Mouse (Mus musculus) limb, embryonic 11.5 days (tissue): ENCODE data around the gene Ptbp2. TPM values are rescaled to one million over a fixed set of nuclear protein-coding genes. Genes with fewer than 3 reads are reported as not detected.
A peak's percentile ranks its signal among the peaks of the same experiment; 100 is the strongest.

Experiments
- ATAC-seq: fragments of 200-750 bp; cut with Nextera tagmentation; 2 replicates; pipeline ENCODE4 v1.8.0; 2017; ENCODE audit warnings: low read depth; ENCODE audit not compliant: insufficient number of reproducible peaks, low FRiP score, low TSS enrichment
- DNase-seq: peaks from one replicate; pipeline ENCODE4 v3.0.0-alpha.2; 2015; ENCODE audit warnings: low spot score
- H3K27ac ChIP-seq: fragments of 300-500 bp; sonication (generic); replicated peaks from 2 replicates; pipeline ENCODE4 v1.5.1; 2014; ENCODE audit warnings: low read depth, mild to moderate bottlenecking, low read length
- H3K27me3 ChIP-seq: fragments of 300-500 bp; sonication (generic); 2 replicates; pipeline ENCODE4 v1.6.1; 2014; ENCODE audit warnings: mild to moderate bottlenecking, low read length, mixed read lengths; ENCODE audit not compliant: control insufficient read depth, insufficient read depth
- H3K36me3 ChIP-seq: fragments of 300-500 bp; sonication (generic); 2 replicates; pipeline ENCODE4 v1.6.1; 2014; ENCODE audit warnings: mild to moderate bottlenecking, low read length, moderate library complexity, mixed read lengths; ENCODE audit not compliant: control insufficient read depth, insufficient read depth
- H3K4me1 ChIP-seq: fragments of 300-500 bp; sonication (generic); 2 replicates; pipeline ENCODE4 v1.6.1; 2014; ENCODE audit warnings: low read length, mixed read lengths; ENCODE audit not compliant: control insufficient read depth, insufficient read depth
- H3K4me2 ChIP-seq: fragments of 300-500 bp; sonication (generic); 2 replicates; pipeline ENCODE4 v1.6.1; 2014; ENCODE audit warnings: low read depth, mild to moderate bottlenecking, moderate library complexity; ENCODE audit not compliant: severe bottlenecking
- H3K4me3 ChIP-seq: fragments of 300-500 bp; sonication (generic); 2 replicates; pipeline ENCODE4 v1.5.1; 2014; ENCODE audit warnings: low read depth, low read length
- H3K9ac ChIP-seq: fragments of 300-500 bp; sonication (generic); 2 replicates; pipeline ENCODE4 v1.6.1; 2014; ENCODE audit warnings: mild to moderate bottlenecking, low read length
- H3K9me3 ChIP-seq: fragments of 300-500 bp; sonication (generic); 2 replicates; pipeline ENCODE4 v1.6.1; 2016; ENCODE audit warnings: low read length; ENCODE audit not compliant: control insufficient read depth
- WGBS: fragments of 180-500 bp; shearing (Covaris S2); extraction: QIAGEN DNeasy Blood & Tissue Kit; methylation state at CpG from one replicate; pipeline ENCODE4 v1.1.7; 2014; 5-methylcytosine and 5-hydroxymethylcytosine counted together
- microRNA-seq: library from miRNA; unstranded; fragments of <30 nt; microRNA quantifications from one replicate; pipeline ENCODE4, GENCODE M21; 2016
- polyA plus RNA-seq: library from polyadenylated mRNA; unstranded; fragments of >200 nt; fragmentation: Nextera tagmentation; extraction: Ambion mirVana; gene quantifications from 2 replicates; pipeline ENCODE4 v1.2.1, GENCODE M21; 2014

Gene Ptbp2
- polyA plus RNA-seq, 1 experiment from 2014 or later, result 190 TPM

DNA sequence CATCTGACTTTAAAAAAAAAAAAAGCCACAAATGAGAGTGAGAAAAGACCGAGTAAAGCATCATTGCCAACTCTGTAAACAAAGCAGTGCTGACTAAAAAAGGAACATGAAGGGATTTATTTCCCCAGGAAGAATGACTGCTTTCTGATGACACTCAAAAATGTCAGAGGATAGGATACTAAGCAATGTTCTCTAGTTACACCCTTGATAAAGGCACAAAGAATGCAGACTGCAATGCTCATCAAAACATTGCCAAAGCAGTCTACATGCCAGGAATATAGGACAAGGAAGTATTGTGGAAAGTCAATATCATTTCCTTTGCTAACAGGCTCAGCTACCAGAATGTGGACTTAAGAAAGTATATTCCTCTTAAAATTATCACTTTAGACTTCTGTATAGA, 38.5 kb downstream of the Ptbp2 start:
- no peaks in the 10 kb centered on the region for H3K27me3 ChIP-seq
- WGBS, result 88% methylated on average over 1 of the region's 1 CpGs
- no peaks in the 10 kb centered on the region for H3K4me1 ChIP-seq
- H3K9ac ChIP-seq, result no peak overlapping the region
- no peak overlapping the region for H3K27ac ChIP-seq
- H3K9me3 ChIP-seq, result no peaks in the 10 kb centered on the region
- DNase-seq (no peak), ATAC-seq (no peak)
- H3K4me3 ChIP-seq, result no peak overlapping the region
- H3K4me2 ChIP-seq, result no peak overlapping the region
- peaks cover 5% of the 10 kb centered on the region; the same call in 1 of the 2 replicates for H3K36me3 ChIP-seq

- Histone ChIP-seq H3K36me3 (peaks cover 2% of the 10 kb centered on the region; the same call in 1 of the 2 replicates), H3K9me3 (no peaks in the 10 kb centered on the region), H3K27me3 (no peaks in the 10 kb centered on the region), H3K9ac (no peak overlapping the region), H3K4me1 (no peaks in the 10 kb centered on the region), H3K27ac (no peak overlapping the region), H3K4me3 (no peak overlapping the region), H3K4me2 (no peak overlapping the region)
- 95% methylated on average over 2 of the region's 2 CpGs for WGBS
- ATAC-seq (no peak), DNase-seq (no peak)
These were observed 54.4 kb downstream of the Ptbp2 start for GRCm38 (mm10) chr3:119729863-119730262.

GRCm38 (mm10) chr3:119712066-119712465, 72.2 kb downstream of the Ptbp2 start:
- DNase-seq (no peak), ATAC-seq (peak; percentile 45; the same call in 1 of the 2 replicates)
- Histone ChIP-seq H3K4me1 (no peaks in the 10 kb centered on the region), H3K4me2 (no peak overlapping the region), H3K36me3 (peaks cover 2% of the 10 kb centered on the region; the same call in 1 of the 2 replicates), H3K27ac (no peak overlapping the region), H3K9ac (no peak overlapping the region), H3K27me3 (no peaks in the 10 kb centered on the region), H3K4me3 (no peak overlapping the region), H3K9me3 (no peaks in the 10 kb centered on the region)
- 94% methylated on average over 5 of the region's 5 CpGs for WGBS

DNA sequence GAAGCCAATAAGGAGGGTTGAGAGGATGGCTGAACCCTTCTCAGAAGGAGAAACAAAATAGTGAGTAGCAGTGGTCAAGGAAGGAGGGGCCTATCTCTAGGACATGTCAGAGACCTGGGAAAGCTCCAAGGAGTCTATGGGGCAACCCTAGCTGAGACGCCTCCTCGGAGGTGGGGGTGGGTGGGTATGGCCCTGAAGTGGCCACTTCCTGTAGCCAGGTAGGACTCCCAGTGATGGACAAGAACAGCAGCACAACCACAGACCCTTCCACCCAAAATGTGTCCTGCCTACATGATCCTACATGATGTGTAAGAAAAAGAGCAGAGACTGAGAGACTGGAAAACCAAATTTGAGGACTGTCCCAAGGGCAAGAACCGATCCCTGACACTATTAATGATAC, 72.8 kb downstream of the Ptbp2 start:
- Histone ChIP-seq H3K4me2 (no peak overlapping the region), H3K4me1 (no peaks in the 10 kb centered on the region), H3K36me3 (0 out of 2 replicates have a peak, but pooled peaks cover 2% of the 10 kb centered on the region), H3K4me3 (no peak overlapping the region), H3K9me3 (no peaks in the 10 kb centered on the region), H3K27me3 (no peaks in the 10 kb centered on the region), H3K27ac (no peak overlapping the region), H3K9ac (no peak overlapping the region)
- DNase-seq (no peak), ATAC-seq (0 out of 2 replicates have a peak, but pooled peaks have one; percentile 52)
- 94% methylated on average over 3 of the region's 3 CpGs for WGBS

- no peaks in the 10 kb centered on the region for H3K36me3 ChIP-seq
- no peak overlapping the region for H3K9ac ChIP-seq
- no peak overlapping the region for H3K27ac ChIP-seq
- H3K27me3 ChIP-seq, result no peaks in the 10 kb centered on the region
- H3K4me1 ChIP-seq, result no peaks in the 10 kb centered on the region
- ATAC-seq (no peak), DNase-seq (no peak)
- WGBS, result 68% methylated on average over 3 of the region's 3 CpGs
- H3K4me2 ChIP-seq, result no peak overlapping the region
- H3K4me3 ChIP-seq, result no peak overlapping the region
- H3K9me3 ChIP-seq, result no peaks in the 10 kb centered on the region
These were observed 82.8 kb downstream of the Ptbp2 start for GRCm38 (mm10) chr3:119701467-119701866.

- DNase-seq, result no peak
- no peak for ATAC-seq
- H3K27me3 ChIP-seq, result no peaks in the 10 kb centered on the region
- H3K4me2 ChIP-seq, result no peak overlapping the region
- H3K9me3 ChIP-seq, result no peaks in the 10 kb centered on the region
- H3K9ac ChIP-seq, result no peak overlapping the region
- H3K4me1 ChIP-seq, result no peaks in the 10 kb centered on the region
- no peak overlapping the region for H3K27ac ChIP-seq
- WGBS, result 72% methylated on average over 6 of the region's 6 CpGs
- H3K36me3 ChIP-seq, result no peaks in the 10 kb centered on the region
- H3K4me3 ChIP-seq, result no peak overlapping the region
These were observed 99.5 kb downstream of the Ptbp2 start for GRCm38 (mm10) chr3:119684741-119685140.

Small RNA genes within 50 kb of the gene (microRNA-seq; reads per million reads assigned to microRNA genes)
- not detected for gene Gm24744
